Mouse (Mus musculus) urinary bladder, postnatal 4 days (tissue): ENCODE data around the gene Adam15.

Experiments used
- DNase-seq, 2 experiments: peaks; one replicate each; pipeline ENCODE4 v3.0.0; 2021 to 2022; ENCODE audit warnings: low spot score in 2 of 2

Gene Adam15

DNA sequence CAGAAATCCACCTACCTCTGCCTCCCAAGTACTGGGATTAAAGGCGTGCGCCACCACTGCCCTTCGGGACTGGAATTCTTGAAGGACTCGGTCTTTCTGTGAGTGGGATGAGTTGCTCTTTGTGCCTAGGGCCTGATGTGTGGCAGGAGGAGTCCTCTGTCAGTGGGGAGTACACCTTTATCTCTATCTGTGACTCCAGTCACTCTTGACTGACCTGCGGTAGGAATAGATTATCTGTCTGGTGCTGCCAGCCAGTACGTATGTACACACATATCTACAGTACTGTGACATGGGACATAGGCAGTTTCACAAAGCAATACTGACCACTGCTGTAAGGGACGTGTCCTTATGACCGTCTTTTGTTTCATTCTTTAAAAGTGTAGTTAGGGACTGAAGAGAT lies 23.9 kb downstream of the Adam15 start:
- no peak for DNase-seq

- peak; percentile 73 to 78 for DNase-seq
These were observed 27.2 kb downstream of the Adam15 start, which contains the start of gene Efna3 for GRCm38 (mm10) chr3:89322514-89323165. TSS of gene Efna3 (minus strand) at chr3:89322965.

GRCm38 (mm10) chr3:89322131-89322500 lies 27.7 kb downstream of the Adam15 start:
- no peak for DNase-seq

- DNase-seq: no peak
These were observed 28.3 kb downstream of the Adam15 start for GRCm38 (mm10) chr3:89321183-89322130.

GRCm38 (mm10) chr3:89320581-89321182 lies 29.1 kb downstream of the Adam15 start:
- no peak for DNase-seq

DNA sequence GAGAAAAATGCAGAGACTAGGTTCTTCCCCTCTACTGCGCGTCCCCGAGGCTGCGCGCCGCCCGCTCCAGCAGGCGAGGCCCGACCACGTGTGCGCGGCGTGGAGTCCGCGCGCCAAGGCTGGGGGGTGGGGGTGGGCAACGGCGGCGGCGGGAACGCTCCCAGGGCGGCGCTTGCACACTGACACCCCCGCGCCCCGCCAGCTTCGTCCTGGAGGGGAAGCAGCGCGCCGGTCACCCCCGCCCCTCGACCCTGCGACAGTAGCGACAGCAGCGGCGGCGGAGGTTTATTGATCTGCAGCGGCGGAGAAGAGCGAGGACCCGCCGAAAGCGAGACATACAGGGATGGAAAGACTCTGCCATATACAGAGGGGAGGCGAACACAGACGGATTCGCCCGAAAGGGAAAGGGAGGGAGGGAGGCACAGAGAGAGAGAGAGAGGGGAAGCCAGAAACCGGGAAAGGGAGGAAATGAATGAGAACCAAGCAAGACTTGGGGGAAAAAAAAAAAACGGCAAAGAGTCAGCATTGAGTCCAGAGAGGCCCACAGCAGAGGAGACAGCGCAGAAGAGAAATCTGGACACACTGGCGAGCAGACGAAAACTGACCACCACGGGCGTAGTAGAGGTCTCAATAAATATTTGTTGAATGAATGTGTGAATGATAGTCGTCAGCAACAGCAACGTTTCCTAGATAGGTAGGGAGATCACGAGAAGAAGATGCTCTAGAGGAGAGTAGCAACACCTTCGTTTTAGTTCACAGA lies 30.0 kb downstream of the Adam15 start:
- no peak for DNase-seq

- no peak for DNase-seq
These were observed 30.7 kb downstream of the Adam15 start for GRCm38 (mm10) chr3:89318971-89319590.

GRCm38 (mm10) chr3:89318316-89318715 lies 31.5 kb downstream of the Adam15 start:
- no peak for DNase-seq

GRCm38 (mm10) chr3:89317246-89317645 lies 32.5 kb downstream of the Adam15 start:
- DNase-seq: no peak

DNA sequence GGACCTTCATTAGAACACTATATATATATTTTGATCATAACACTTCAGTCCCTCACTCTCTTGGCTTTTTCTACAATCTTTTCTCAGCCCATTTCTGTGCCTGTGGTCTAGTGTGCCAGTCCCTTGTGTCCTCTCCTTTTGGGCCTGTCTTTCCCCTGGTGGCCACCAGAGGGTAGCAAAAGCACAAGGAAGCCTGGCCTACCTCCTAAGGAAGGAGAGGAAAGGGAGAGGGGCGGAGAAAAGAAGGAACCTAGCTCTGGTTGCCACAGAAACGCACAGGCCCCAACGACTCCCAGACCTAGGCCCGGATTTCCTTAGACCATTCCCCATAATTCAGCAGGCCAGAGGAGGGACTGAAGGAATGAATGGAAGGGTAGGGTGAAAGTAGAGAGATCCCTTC lies 33.0 kb downstream of the Adam15 start:
- peak; percentile 72 to 84 for DNase-seq

GRCm38 (mm10) chr3:89315930-89316831 lies 33.6 kb downstream of the Adam15 start:
- no peak for DNase-seq

DNA sequence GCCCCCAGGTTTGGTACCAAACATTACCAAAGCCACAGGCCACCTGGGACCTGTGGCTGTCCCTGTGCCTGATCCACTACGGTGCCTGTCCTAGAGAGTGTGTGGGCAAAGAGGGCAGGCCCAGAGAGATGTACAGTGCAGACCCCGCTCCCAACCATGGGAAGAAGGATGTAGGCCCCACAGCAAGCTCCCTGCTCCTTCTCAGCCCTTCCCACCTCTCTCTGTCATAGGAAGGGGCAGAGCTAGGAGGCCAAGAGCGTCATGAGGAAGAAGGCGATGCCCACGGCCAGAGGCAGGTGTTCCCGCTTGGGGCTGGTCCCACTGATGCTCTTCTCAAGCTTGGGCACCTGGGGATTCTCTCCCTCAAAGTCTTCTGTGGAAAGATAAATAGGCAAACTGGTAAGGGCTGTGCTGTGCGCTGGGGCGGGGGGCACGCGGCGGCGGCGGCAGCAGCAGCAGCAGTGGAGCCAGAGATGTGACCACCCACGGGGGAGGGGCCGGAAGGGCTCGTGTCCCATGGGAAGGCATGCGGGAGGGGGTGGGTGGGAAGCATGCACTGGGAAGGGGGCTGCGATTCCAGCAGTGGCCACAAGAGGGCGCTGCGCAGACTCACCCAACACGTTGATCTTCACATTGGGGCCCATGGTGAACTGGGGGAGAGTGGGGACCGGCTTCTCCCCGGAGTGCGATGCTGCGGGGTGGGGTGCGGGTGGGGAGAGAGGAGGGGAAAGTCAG lies 34.4 kb downstream of the Adam15 start:
- peak; percentile 68 to 86 for DNase-seq

DNA sequence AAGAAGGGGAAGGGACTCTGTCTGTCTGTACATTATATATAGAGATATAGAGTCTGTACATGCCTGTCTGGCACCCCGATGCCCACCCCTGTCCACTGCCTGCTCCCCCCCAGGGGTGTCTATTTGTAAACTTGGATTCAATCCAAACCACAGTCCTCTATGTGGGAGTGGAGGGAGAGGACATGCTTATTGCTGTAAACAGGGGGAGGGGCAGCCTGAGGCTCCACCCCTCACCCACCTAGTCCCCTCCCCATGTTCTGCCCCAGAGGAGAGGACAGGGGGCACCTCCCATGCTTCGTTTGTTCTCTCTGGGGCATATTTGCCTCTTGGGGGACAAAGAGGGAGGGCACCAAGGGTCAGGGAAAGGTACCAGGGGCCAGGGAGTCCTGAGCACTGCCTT lies 35.0 kb downstream of the Adam15 start:
- DNase-seq: no peak

DNA sequence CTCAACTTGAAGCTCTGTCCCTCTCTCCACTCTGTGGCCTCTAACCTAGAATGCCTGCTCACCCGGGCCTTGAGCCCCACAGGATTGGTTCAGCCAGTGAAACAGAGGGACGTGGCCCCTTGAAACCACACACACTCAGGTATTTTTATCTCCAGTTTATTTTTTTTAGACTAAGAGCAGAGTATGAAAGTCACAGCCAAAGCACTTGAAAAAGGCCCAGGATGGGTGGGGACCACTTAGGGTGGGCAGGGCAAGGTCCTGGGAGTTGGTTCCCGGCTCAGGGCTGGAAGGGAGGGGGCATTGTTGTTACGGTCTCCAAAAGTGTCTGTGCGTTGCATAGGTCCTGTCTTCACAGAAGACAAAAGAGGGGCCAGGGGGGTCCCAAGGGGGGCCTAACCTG lies 35.5 kb downstream of the Adam15 start:
- no peak for DNase-seq

GRCm38 (mm10) chr3:89308089-89308488 lies 41.7 kb downstream of the Adam15 start:
- DNase-seq: peak in 1 of 2 experiments; percentile 45

DNA sequence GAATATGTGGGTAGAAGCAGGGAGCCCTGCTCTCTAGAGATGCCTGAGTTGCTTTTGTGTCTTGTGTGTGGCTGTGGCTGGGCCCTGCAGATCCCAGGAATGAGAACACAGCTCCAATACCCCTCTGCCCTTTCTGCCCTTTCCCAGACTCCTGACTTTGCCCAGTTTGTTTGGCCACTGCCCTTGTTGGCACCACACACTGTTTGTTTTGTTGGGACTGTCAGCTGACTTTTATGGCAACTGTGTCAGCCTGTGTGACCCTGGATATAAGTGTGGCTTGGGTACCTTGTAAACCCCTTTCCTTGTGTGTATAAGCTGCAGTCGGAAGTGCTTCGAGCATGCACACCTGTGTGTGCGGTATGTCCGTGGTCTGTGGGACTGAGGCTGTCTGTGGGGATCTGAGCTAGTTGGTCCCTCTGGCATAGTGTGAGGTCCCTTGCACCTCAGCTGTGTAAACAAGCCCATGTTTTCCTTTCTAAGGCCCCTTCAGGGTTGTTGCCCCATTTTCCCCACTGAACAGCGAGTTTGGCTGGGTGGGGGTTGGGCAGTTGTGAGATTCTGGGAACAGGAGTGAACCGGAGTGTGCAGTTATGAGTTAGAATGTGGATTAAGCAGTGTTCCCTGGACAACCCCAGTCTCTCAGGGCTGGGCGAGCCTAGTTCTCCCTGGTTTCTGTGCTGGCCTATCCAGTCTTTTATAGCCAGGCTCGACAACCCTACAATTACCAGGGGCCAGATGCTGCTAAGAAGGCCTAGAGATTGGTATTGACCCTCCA lies 44.1 kb downstream of the Adam15 start:
- DNase-seq: no peak

- no peak for DNase-seq
These were observed 44.7 kb downstream of the Adam15 start for GRCm38 (mm10) chr3:89305105-89305504.

GRCm38 (mm10) chr3:89304440-89304839 lies 45.4 kb downstream of the Adam15 start:
- no peak for DNase-seq

GRCm38 (mm10) chr3:89300514-89300913 lies 49.3 kb downstream of the Adam15 start:
- no peak for DNase-seq
